Mouse (Mus musculus): ENCODE results near the gene Nova2.

DNA sequence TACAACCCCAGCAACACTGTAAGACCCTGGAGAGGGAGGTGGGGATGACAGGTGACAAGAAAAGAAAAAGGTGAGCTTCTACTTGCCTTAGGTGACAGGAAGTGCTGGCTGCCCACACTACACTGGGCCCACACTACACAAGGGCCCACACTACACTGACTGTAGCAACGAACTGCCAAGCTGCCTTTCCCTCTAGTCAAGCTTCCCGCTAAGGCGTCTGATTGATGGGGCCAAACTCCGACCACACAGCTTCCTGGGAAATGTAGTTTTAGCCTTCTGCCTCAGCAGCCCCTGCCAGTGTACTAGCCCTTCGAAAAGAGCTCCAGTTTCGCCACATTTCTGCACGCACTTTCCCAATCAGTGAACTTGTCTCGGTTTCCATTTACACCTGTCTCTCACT lies 41.9 kb downstream of the Nova2 start:
- TF ChIP-seq GATA1 (IDR thresholded peaks at IDR 0.05; ENCODE audit: low read length): no peak
- TF ChIP-seq TAL1 (IDR thresholded peaks at IDR 0.05; ENCODE audit: low read length): no peak
